Mouse (Mus musculus) frontal cortex, postnatal 10 days (tissue): ENCODE data around the gene Lrp1.

Source experiments
- DNase-seq, 2 experiments: peaks; one replicate each; pipeline ENCODE4 v3.0.0; 2022; ENCODE audit warnings: low spot score in 2 of 2, mixed read lengths in 1 of 2

Gene Lrp1

GRCm38 (mm10) chr10:127615591-127615990 is 5.4 kb downstream of the Lrp1 start:
- no peak for DNase-seq

- DNase-seq = no peak
Measured at GRCm38 (mm10) chr10:127615034-127615374, 5.9 kb downstream of the Lrp1 start.

- DNase-seq = no peak
Measured at GRCm38 (mm10) chr10:127614236-127615033, 6.5 kb downstream of the Lrp1 start.

GRCm38 (mm10) chr10:127612079-127612775 is 8.7 kb downstream of the Lrp1 start:
- DNase-seq = no peak

GRCm38 (mm10) chr10:127610066-127610415 is 10.9 kb downstream of the Lrp1 start:
- DNase-seq = no peak

GRCm38 (mm10) chr10:127609415-127610065 is 11.4 kb downstream of the Lrp1 start:
- no peak for DNase-seq

GRCm38 (mm10) chr10:127607059-127607458 is 13.9 kb downstream of the Lrp1 start:
- no peak for DNase-seq

- DNase-seq = no peak
Measured at GRCm38 (mm10) chr10:127605756-127606155, 15.2 kb downstream of the Lrp1 start.

- DNase-seq = no peak
Measured at GRCm38 (mm10) chr10:127605251-127605547, 15.7 kb downstream of the Lrp1 start.

- no peak for DNase-seq
Measured at GRCm38 (mm10) chr10:127604465-127605250, 16.3 kb downstream of the Lrp1 start.

- no peak for DNase-seq
Measured at GRCm38 (mm10) chr10:127603437-127604371, 17.2 kb downstream of the Lrp1 start.

- DNase-seq = no peak
Measured at GRCm38 (mm10) chr10:127602194-127602593, 18.8 kb downstream of the Lrp1 start.

GRCm38 (mm10) chr10:127599779-127600541 is 21.0 kb downstream of the Lrp1 start:
- DNase-seq = no peak

GRCm38 (mm10) chr10:127599252-127599651 is 21.7 kb downstream of the Lrp1 start:
- no peak for DNase-seq

GRCm38 (mm10) chr10:127598607-127599006 is 22.3 kb downstream of the Lrp1 start:
- no peak for DNase-seq

- DNase-seq = no peak
Measured at GRCm38 (mm10) chr10:127597311-127597901, 23.5 kb downstream of the Lrp1 start.

GRCm38 (mm10) chr10:127596321-127596941 is 24.5 kb downstream of the Lrp1 start:
- no peak for DNase-seq

GRCm38 (mm10) chr10:127594930-127595715 is 25.8 kb downstream of the Lrp1 start:
- DNase-seq = no peak

GRCm38 (mm10) chr10:127594405-127594804 is 26.5 kb downstream of the Lrp1 start:
- no peak for DNase-seq
